Mouse (Mus musculus): Measurements from ENCODE around the gene Serpinf2.

DNA sequence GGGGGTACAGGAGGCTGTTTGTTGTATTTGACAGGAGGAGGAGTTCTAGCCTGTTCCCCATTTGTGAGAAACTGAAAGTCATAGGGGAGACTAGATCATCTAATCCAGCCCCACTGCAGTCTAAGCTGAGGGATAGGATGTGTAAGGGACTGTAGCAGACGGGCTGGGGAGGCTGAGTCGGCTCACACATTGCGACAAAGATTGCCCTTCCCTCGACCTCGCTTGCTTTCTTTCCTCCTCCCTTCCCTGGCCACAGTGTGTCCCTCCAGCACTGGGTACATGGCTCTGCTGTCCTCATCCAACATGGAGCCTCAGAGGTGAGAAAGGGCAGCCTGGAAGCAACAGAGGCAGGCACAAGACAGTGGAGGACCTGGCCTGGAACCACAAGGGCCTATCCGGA, 25.7 kb upstream of the Serpinf2 start:
- no peak for TF ChIP-seq POLR2A (IDR thresholded peaks at IDR 0.05; ENCODE audit: low read depth, low read length)
- no peak for TF ChIP-seq CTCF (conservative IDR thresholded peaks at IDR 0.05; ENCODE audit: insufficient read depth, insufficient read length, low read depth, low read length)

Data from kidney, adult 2 months (tissue).